Mouse (Mus musculus) heart, postnatal 36 days (tissue): ENCODE results near the gene Gm10803. TPM values are rescaled to one million over a fixed set of nuclear protein-coding genes. Genes with fewer than 3 reads are reported as not detected.

Source experiments
- DNase-seq, 2 experiments: peaks; one replicate each; pipeline ENCODE4 v3.0.0; 2021 to 2022
- intact Hi-C: fragments of 180-260 bp; cut with DNase I; formaldehyde crosslinking; loops from one replicate; pipeline ENCODE4 v1.15.1; 2025
- total RNA-seq, 2 experiments: library from RNA; stranded (reverse); gene quantifications; 2 replicates each; pipeline ENCODE4 v1.2.3; 2021

Gene Gm10803
- total RNA-seq, 2 experiments from 2014 or later, result not detected

GRCm38 (mm10) chr2:93589875-93590274 lies 29.5 kb downstream of the Gm10803 start:
- DNase-seq, result no peak
- intact Hi-C loops, result no loop called here

- intact Hi-C loops, result no loop called here
- no peak for DNase-seq
Measured at GRCm38 (mm10) chr2:93591706-93592105, 31.3 kb downstream of the Gm10803 start.

GRCm38 (mm10) chr2:93592164-93592790 lies 31.9 kb downstream of the Gm10803 start:
- intact Hi-C loops, result no loop called here
- DNase-seq, result no peak

- intact Hi-C loops, result no loop called here
- DNase-seq, result no peak
Measured at GRCm38 (mm10) chr2:93593121-93593520, 32.8 kb downstream of the Gm10803 start.

- no peak for DNase-seq
- intact Hi-C loops, result no loop called here
Measured at GRCm38 (mm10) chr2:93597145-93597544, 36.8 kb downstream of the Gm10803 start.

GRCm38 (mm10) chr2:93599731-93600130 lies 39.4 kb downstream of the Gm10803 start:
- intact Hi-C loops, result no loop called here
- peak; percentile 24 to 29 for DNase-seq

- DNase-seq, result no peak
- intact Hi-C loops, result no loop called here
Measured at GRCm38 (mm10) chr2:93604601-93605285, 44.4 kb downstream of the Gm10803 start.

GRCm38 (mm10) chr2:93608800-93609199 lies 48.4 kb downstream of the Gm10803 start:
- DNase-seq, result no peak
- intact Hi-C loops, result no loop called here

GRCm38 (mm10) chr2:93613020-93613419 lies 52.7 kb downstream of the Gm10803 start:
- no peak for DNase-seq
- intact Hi-C loops, result no loop called here

Other genes starting within 250 kb of the Gm10803 start
- gene Tspan18, start 226.1 kb upstream of the Gm10803 start, total RNA-seq, result 10 to 100 TPM; 12.4 to 16.2 TPM
- gene Cd82, start 97.4 kb upstream of the Gm10803 start, total RNA-seq, result 10 to 100 TPM; 10.7 to 13.8 TPM
- gene Alx4, start 81.8 kb downstream of the Gm10803 start, total RNA-seq, result under 1 TPM; 0.19 to 0.22 TPM